Mouse (Mus musculus) lung, postnatal 36 days (tissue): ENCODE results near the gene Thap7.

ENCODE experiments used
- DNase-seq: peaks from one replicate; pipeline ENCODE4 v3.0.0; 2022; ENCODE audit warnings: mixed read lengths

Gene Thap7

GRCm38 (mm10) chr16:17530640-17531288, at the start of gene Thap7:
Gene Thap7, minus strand, starts transcription at chr16:17531136.
- DNase-seq = peak; percentile 97

GRCm38 (mm10) chr16:17576825-17577215, 45.9 kb upstream of the Thap7 start:
- no peak for DNase-seq

- peak; percentile 83 for DNase-seq
Measured at GRCm38 (mm10) chr16:17575870-17576824, 45.2 kb upstream of the Thap7 start.

GRCm38 (mm10) chr16:17566186-17566585, 35.2 kb upstream of the Thap7 start:
- no peak for DNase-seq

GRCm38 (mm10) chr16:17564771-17565170, 33.8 kb upstream of the Thap7 start:
- no peak for DNase-seq

GRCm38 (mm10) chr16:17564221-17564620, 33.3 kb upstream of the Thap7 start:
- DNase-seq = no peak

GRCm38 (mm10) chr16:17563580-17563979, 32.6 kb upstream of the Thap7 start:
- DNase-seq = no peak

- DNase-seq = peak; percentile 56
Measured at GRCm38 (mm10) chr16:17561751-17562208, 30.8 kb upstream of the Thap7 start, which contains the start of gene P2rx6. Gene P2rx6, plus strand, starts transcription at chr16:17561885.

- peak; percentile 89 for DNase-seq
Measured at GRCm38 (mm10) chr16:17561128-17561750, 30.3 kb upstream of the Thap7 start, which contains the start of gene Lrrc74b. Gene Lrrc74b, minus strand, starts transcription at chr16:17561247.

GRCm38 (mm10) chr16:17559396-17560027, 28.6 kb upstream of the Thap7 start:
- no peak for DNase-seq

- peak; percentile 14 for DNase-seq
Measured at GRCm38 (mm10) chr16:17558811-17559210, 27.9 kb upstream of the Thap7 start.

GRCm38 (mm10) chr16:17557947-17558480, 27.1 kb upstream of the Thap7 start:
- peak; percentile 80 for DNase-seq

- DNase-seq = no peak
Measured at GRCm38 (mm10) chr16:17556907-17557306, 26.0 kb upstream of the Thap7 start.

GRCm38 (mm10) chr16:17556180-17556579, 25.2 kb upstream of the Thap7 start:
- DNase-seq = no peak

- peak; percentile 52 for DNase-seq
Measured at GRCm38 (mm10) chr16:17554702-17555101, 23.8 kb upstream of the Thap7 start.

- peak; percentile 89 for DNase-seq
Measured at GRCm38 (mm10) chr16:17553910-17554685, 23.2 kb upstream of the Thap7 start.

GRCm38 (mm10) chr16:17552837-17553236, 21.9 kb upstream of the Thap7 start:
- DNase-seq = no peak

- DNase-seq = no peak
Measured at GRCm38 (mm10) chr16:17542632-17543031, 11.7 kb upstream of the Thap7 start.

GRCm38 (mm10) chr16:17536584-17536983, 5.6 kb upstream of the Thap7 start:
- peak; percentile 46 for DNase-seq

GRCm38 (mm10) chr16:17532676-17533329, 1.9 kb upstream of the Thap7 start:
- DNase-seq = no peak

- DNase-seq = peak; percentile 36
Measured at GRCm38 (mm10) chr16:17532271-17532670, 1.3 kb upstream of the Thap7 start.
